Mouse (Mus musculus) liver, postnatal 0 days (tissue): Measurements from ENCODE around the gene Pidd1.

Experiments used
- CTCF ChIP-seq: sonication (generic); IDR thresholded peaks from 2 replicates; pipeline ENCODE4 v1.5.1; 2016; ENCODE audit warnings: antibody characterized with exemption, low read depth
- EP300 ChIP-seq: IDR thresholded peaks from 2 replicates; pipeline ENCODE4 v1.6.1; 2016; ENCODE audit warnings: antibody characterized with exemption, low read depth, mild to moderate bottlenecking

DNA sequence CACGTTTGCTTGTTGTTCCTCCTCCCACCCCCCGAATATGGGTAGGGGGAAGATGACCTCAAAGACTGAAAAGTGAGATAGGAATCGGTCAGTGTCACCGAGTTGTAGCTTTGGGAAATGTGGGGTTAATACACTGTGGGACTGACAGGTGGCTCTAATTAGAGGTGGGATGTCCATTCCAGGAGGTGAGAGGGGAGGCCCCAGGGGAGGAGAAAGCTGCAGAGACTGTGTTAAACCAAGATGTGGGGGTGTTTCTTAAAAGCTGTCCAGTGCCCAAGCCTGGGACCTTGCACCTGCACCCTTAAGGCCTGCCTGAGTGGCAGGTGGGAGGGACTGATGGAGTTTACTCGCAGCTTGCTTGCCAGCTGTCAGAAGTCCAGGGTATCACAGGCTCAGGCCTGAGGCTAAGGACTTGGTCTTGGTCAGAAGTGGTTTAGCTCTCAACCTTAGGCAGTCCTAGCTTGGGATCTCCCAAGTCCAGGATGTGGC, 18.6 kb upstream of the Pidd1 start:
- TF ChIP-seq CTCF (no peak), EP300 (no peak)
